Mouse (Mus musculus) lung, embryonic 16.5 days (tissue): ENCODE data around the gene Ptprc. TPM values are rescaled to one million over a fixed set of nuclear protein-coding genes. Genes with fewer than 3 reads are reported as not detected.
A peak's percentile ranks its signal among the peaks of the same experiment; 100 is the strongest.

Experiments used
- ATAC-seq: fragments of 200-750 bp; cut with Nextera tagmentation; 2 replicates; pipeline ENCODE4 v1.8.0; 2017; ENCODE audit warnings: low read depth, mild to moderate bottlenecking, moderate library complexity
- H3K27ac ChIP-seq: fragments of 300-500 bp; sonication (generic); 2 replicates; pipeline ENCODE4 v1.5.1; 2014; ENCODE audit warnings: mild to moderate bottlenecking, control low read depth, low read length
- H3K27me3 ChIP-seq: fragments of 300-500 bp; sonication (generic); 2 replicates; pipeline ENCODE4 v1.6.1; 2014; ENCODE audit warnings: low read depth, low read length, mixed read lengths; ENCODE audit not compliant: control insufficient read depth, insufficient read depth
- H3K36me3 ChIP-seq: fragments of 300-500 bp; sonication (generic); 2 replicates; pipeline ENCODE4 v1.6.1; 2014; ENCODE audit warnings: low read length; ENCODE audit not compliant: control insufficient read depth, insufficient read depth
- H3K4me1 ChIP-seq: fragments of 300-500 bp; sonication (generic); replicated peaks from 2 replicates; pipeline ENCODE4 v1.6.1; 2014; ENCODE audit warnings: low read length, mixed read lengths; ENCODE audit not compliant: control insufficient read depth, insufficient read depth
- H3K4me2 ChIP-seq: fragments of 300-500 bp; sonication (generic); 2 replicates; pipeline ENCODE4 v1.6.1; 2014; ENCODE audit warnings: low read depth, low read length, control low read depth
- H3K4me3 ChIP-seq: fragments of 300-500 bp; sonication (generic); 2 replicates; pipeline ENCODE4 v1.5.1; 2014; ENCODE audit warnings: mild to moderate bottlenecking, low read length, control low read depth
- H3K9ac ChIP-seq: fragments of 300-500 bp; sonication (generic); 2 replicates; pipeline ENCODE4 v1.6.1; 2014; ENCODE audit warnings: low read length, control low read depth
- H3K9me3 ChIP-seq: fragments of 300-500 bp; sonication (generic); 2 replicates; pipeline ENCODE4 v1.6.1; 2016; ENCODE audit warnings: low read length; ENCODE audit not compliant: control insufficient read depth
- WGBS: fragments of 180-500 bp; shearing (Covaris S2); extraction: QIAGEN DNeasy Blood & Tissue Kit; methylation state at CpG from one replicate; pipeline ENCODE4 v1.1.7; 2014; 5-methylcytosine and 5-hydroxymethylcytosine counted together
- polyA plus RNA-seq: library from polyadenylated mRNA; unstranded; fragments of >200 nt; fragmentation: Nextera tagmentation; extraction: Ambion mirVana; gene quantifications from 2 replicates; pipeline ENCODE4 v1.2.1, GENCODE M21; 2015

Ptprc gene
- polyA plus RNA-seq, 1 experiment from 2014 or later, result 4.4 TPM

GRCm38 (mm10) chr1:138029649-138030048 lies 145.9 kb downstream of the Ptprc start:
- H3K4me2 ChIP-seq, result no peak overlapping the region
- no peaks in the 10 kb centered on the region for H3K9me3 ChIP-seq
- H3K27ac ChIP-seq, result no peak overlapping the region
- no peaks in the 10 kb centered on the region for H3K36me3 ChIP-seq
- 43% methylated on average over 4 of the region's 4 CpGs for WGBS
- no peaks in the 10 kb centered on the region for H3K27me3 ChIP-seq
- no peaks in the 10 kb centered on the region; the same call in 1 of the 2 replicates for H3K4me1 ChIP-seq
- H3K4me3 ChIP-seq, result no peak overlapping the region
- 0 out of 2 replicates have a peak, but pooled peaks have one; percentile 7 for ATAC-seq
- H3K9ac ChIP-seq, result no peak overlapping the region

GRCm38 (mm10) chr1:138025298-138025697 lies 150.2 kb downstream of the Ptprc start:
- no peak overlapping the region for H3K4me2 ChIP-seq
- no peak for ATAC-seq
- no peaks in the 10 kb centered on the region for H3K36me3 ChIP-seq
- no peaks in the 10 kb centered on the region for H3K27me3 ChIP-seq
- no peaks in the 10 kb centered on the region for H3K9me3 ChIP-seq
- H3K4me3 ChIP-seq, result no peak overlapping the region
- 89% methylated on average over 1 of the region's 1 CpGs for WGBS
- H3K27ac ChIP-seq, result no peak overlapping the region
- no peak overlapping the region for H3K9ac ChIP-seq
- H3K4me1 ChIP-seq, result no peaks in the 10 kb centered on the region; the same call in 1 of the 2 replicates

GRCm38 (mm10) chr1:138023601-138024000 lies 151.9 kb downstream of the Ptprc start:
- no peaks in the 10 kb centered on the region for H3K27me3 ChIP-seq
- no peaks in the 10 kb centered on the region for H3K9me3 ChIP-seq
- WGBS, result 58% methylated on average over 4 of the region's 4 CpGs
- H3K36me3 ChIP-seq, result no peaks in the 10 kb centered on the region
- no peak overlapping the region for H3K27ac ChIP-seq
- ATAC-seq, result no peak
- no peaks in the 10 kb centered on the region for H3K4me1 ChIP-seq
- H3K9ac ChIP-seq, result no peak overlapping the region
- H3K4me2 ChIP-seq, result no peak overlapping the region
- no peak overlapping the region for H3K4me3 ChIP-seq

GRCm38 (mm10) chr1:138022918-138023295 lies 152.6 kb downstream of the Ptprc start:
- no peak overlapping the region for H3K4me3 ChIP-seq
- H3K36me3 ChIP-seq, result no peaks in the 10 kb centered on the region
- 16% methylated on average over 3 of the region's 3 CpGs for WGBS
- no peaks in the 10 kb centered on the region for H3K9me3 ChIP-seq
- H3K27ac ChIP-seq, result no peak overlapping the region
- ATAC-seq, result no peak
- no peaks in the 10 kb centered on the region for H3K4me1 ChIP-seq
- no peaks in the 10 kb centered on the region for H3K27me3 ChIP-seq
- H3K9ac ChIP-seq, result no peak overlapping the region
- H3K4me2 ChIP-seq, result no peak overlapping the region

- H3K27me3 ChIP-seq, result no peaks in the 10 kb centered on the region
- no peak overlapping the region for H3K4me2 ChIP-seq
- H3K4me1 ChIP-seq, result no peaks in the 10 kb centered on the region
- no peaks in the 10 kb centered on the region for H3K36me3 ChIP-seq
- no peak overlapping the region for H3K4me3 ChIP-seq
- no peaks in the 10 kb centered on the region for H3K9me3 ChIP-seq
- H3K9ac ChIP-seq, result no peak overlapping the region
- no peak for ATAC-seq
- WGBS, result 47% methylated on average over 11 of the region's 11 CpGs
- no peak overlapping the region for H3K27ac ChIP-seq
Measured at GRCm38 (mm10) chr1:138021962-138022917, 153.3 kb downstream of the Ptprc start.

Other genes with a start within 250 kb of the Ptprc start
- not detected in 2 replicates for gene Atp6v1g3, start 98.0 kb upstream of the Ptprc start, polyA plus RNA-seq